Mouse (Mus musculus) megakaryocyte, embryonic 14.5 days (primary cell): ENCODE data around the gene 2010111I01Rik.

Experiments used
- FLI1 ChIP-seq: IDR thresholded peaks from 2 replicates; pipeline ENCODE4 v1.6.1; 2012; ENCODE audit warnings: low read length, inconsistent platforms, mixed read lengths
- GATA1 ChIP-seq: IDR thresholded peaks from 3 replicates; pipeline ENCODE4 v1.6.1; 2012; ENCODE audit warnings: mixed read lengths, low read length, inconsistent platforms, borderline replicate concordance

GRCm38 (mm10) chr13:63242401-63243192, 277.9 kb downstream of the 2010111I01Rik start:
- TF ChIP-seq GATA1 (no peak), FLI1 (no peak)
